Mouse (Mus musculus) c-Kit-negative CD71-positive TER-119-positive erythroid progenitor cells, embryonic 14.5 days (primary cell): Measurements from ENCODE around the gene Htr1f.
"Not testable (repeated sequence)": the region's sequence is repeated elsewhere in the genome, so short reads cannot be mapped to it uniquely, and the experiment has no call there.

Experiments used
- DNase-seq: peaks from one replicate; pipeline ENCODE4 v3.0.0-alpha.2; 2013; ENCODE audit warnings: low read depth, low spot score

Gene Htr1f

DNA sequence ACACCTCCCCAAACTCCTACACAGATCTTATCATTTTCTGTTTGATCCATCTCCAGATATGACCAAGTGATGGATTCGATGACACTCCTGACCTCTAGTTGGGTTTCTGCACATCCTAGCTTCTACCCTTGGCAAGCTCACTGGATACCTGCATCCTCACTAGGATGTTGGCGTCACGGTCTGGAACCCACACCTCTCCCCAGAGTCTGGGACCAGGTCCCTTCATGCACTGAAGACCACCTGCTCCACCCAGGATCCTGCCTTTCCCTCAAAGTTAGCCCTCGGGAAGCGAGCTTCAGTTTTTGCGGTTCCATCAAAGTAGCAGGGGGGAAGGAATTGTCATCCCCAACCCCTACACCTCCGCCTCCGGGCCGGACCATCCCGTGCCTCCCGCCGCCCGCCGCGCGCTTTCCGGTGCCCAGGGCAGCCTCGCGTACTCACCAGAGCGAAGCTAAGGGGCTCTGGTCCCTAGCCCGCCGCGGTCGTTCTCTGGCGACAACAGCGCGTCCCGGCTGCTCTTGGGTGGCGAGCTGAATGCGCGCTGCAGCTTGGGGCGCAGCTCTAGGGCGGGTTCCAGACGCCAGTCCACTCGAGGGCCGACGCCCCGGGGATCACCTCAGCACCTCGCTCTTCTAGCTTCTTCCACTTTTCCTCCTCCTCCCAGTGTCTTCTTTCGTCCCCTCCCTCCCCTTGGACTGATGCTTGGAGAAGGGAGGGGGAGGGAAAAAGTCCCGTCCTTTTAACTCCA is at the start of gene Htr1f:
TSS of gene Htr1f (minus strand) at position 671 of the 748 bp plus-strand sequence.
- no peak for DNase-seq

DNA sequence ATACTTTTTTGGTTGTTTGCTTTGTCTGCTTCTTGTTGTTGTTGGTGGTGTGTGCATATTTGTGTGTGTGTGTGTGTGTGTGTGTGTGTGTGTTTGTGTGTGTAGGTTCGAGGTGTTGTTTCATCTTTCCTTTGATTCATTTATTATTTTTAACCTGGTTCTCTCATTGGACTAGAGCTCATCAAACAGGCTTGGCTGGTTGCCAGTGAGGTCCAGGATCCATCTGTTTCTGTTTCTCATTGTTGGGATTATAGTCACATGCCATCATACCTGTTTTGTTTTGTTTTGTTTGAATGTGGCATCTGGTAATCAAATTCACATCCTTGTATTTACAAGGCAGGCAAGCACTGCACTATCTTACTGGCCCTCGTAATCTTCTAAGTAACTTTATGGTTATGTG is 34.1 kb upstream of the Htr1f start:
- no peak for DNase-seq

DNA sequence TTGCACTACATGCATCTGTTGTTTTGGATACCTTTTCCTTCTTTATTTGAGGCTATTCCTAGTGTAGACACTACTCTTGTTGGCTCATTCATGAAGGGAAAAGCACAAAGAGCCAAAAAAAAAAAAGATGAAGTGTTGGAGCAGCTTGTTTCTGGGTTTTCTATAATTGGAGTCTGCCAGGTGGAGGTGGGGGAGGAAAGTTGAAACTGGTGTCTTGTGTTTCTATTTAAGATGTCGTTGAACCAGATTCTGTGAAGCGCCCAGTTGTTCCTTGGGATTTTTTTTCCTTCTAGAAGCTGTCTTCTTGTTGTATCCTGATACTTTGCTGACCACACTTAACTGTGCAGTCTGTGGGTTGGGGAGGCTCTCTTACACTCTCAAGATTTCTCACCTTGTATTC is 23.7 kb upstream of the Htr1f start:
- DNase-seq, result no peak

DNA sequence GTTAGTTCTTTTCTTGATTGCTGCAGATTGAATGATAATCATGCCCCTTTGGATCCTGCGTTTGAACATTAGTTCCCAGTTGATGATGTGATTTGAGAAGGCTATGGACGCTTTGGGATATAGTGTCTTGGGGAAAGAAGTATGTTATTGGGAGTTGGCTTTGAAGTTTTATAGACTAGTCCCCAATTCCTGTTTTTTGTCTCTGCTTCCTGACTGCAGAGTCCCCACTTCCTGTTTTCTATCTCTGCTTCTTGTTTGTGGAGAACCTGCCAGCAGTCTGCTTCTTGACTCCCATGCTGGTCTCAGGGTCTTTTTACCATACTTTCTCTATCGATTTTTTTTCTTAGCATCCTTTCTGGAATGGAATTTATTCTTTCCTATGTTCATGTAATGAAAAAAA is 22.2 kb upstream of the Htr1f start:
- DNase-seq, result no peak

DNA sequence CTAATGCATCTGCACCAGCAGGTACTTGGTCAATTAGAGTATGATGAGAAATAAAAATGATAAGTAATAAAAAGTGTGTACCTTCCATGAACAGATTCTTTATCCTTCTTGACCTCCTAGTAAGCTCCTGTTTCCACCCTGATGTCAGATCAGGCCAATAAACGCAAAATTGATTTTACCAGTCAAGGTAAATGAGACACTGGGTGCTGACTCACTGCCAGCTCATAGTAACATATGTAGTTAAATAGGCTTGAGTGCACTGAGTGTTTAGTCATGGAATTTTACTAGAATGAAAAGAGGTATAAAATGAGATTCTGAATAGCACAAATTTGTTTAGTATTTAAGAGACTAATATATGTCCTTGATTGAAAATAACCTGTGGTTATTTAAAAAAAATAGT is 6.6 kb upstream of the Htr1f start:
- DNase-seq, result no peak

DNA sequence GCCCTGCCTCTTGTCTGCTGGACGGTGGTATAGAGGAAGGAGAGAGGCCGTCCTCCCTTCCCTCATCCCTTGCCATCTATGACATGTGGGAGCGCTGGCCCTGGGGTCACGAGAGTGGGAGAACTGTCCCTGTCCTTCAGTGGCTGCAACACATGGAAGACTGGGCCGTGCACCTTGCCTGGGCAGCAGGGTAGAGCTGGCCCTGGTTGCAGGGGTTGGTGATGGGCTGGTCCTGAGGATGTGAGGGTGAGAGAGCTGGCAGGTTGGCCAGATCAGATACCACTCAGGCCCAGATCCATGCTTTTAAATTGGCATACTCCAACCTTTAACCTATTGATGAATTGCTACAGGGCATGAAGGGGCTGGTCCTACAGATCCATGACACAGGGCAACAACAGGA is 12.1 kb downstream of the Htr1f start:
- DNase-seq, result no peak

DNA sequence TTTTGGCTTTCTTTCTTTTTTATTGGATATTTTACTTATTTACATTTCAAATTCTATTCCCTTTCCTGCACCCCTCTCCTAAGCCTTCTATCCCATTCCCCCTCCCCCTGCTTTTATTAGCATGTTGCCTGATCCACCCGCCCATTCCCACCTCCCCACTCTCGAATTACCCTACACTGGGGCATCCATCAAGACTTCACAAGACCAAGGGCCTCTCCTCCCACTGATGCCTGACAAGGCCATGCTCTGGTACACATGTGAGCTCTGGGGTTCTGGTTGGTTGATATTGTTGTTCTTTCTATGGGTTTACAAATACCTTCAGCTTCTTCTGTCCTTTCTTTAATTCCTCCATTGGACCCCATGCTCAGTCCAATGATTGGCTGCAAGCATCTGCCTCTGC is 22.2 kb downstream of the Htr1f start:
- no peak for DNase-seq

DNA sequence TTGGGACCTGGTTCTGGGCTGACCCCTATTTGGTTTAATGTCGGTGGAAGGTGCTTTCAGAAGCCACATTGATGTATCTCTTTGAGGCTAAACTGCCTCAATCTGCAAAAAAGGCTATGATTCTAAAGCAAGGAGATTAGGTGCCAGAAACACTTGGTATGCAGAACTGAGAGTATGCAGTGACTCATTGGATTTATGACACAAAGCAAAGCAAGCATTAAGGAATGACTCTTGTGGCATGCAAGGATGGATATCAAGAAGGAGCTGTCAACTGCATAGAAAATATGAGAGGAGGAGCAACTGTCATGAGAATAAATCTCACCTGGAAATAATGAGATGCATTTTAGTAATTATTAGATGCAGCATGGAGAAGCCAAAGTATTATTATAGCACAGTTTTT is 35.8 kb downstream of the Htr1f start:
- DNase-seq, result no peak

DNA sequence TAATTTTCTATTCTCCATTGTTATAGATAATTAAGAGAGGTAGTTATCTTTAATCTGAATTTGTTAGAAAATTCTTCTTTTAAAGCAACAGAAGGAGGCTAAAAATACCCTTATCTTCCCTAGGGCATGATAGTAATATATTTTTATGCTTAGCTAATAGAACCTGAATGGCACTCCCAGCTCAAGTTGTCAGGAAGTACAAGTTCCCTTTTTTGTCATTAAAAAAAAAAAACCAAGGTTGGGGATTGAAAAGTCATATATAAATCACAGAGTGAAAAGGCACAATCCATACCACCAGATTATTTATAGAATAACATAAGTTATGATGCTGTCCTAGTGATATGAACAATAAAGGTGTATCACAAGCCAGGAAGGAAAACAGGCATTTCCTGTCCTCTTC is 39.4 kb downstream of the Htr1f start:
- no peak for DNase-seq

DNA sequence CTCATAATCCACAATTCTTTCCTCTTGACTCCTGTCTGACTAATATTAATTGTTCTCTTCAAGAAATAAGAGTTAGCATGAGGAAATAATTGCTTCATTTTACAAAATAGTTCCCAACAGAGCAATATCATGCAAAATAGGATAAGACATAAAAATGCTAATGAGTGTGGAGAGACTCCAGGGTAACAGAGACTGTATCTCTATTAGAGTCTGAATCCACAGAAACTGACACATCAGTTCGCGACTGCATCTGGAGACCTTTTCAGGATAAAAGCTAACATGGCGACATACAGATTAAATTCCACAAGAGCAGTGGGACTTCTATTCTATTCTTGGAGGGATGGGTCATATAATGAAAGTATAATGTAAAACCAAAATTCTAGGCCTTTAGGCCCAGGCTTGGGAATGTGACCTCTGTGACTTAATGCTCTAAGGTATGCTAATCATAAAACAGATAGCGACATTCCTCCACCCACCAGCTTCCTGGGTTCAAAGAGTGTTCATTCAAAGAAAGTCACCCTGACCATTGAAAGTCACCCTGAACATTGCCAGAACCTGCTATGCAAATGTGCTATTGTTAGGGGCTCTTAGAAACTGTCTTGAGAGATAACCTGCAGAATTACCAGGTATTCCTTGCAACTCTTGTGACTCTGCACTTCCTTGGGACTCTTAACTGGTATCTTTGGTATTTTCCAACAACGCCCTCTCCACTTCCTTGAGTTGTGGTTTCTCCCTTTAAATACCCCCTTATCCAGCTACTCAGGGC is 67.8 kb downstream of the Htr1f start:
- DNase-seq, result not testable (repeated sequence)

DNA sequence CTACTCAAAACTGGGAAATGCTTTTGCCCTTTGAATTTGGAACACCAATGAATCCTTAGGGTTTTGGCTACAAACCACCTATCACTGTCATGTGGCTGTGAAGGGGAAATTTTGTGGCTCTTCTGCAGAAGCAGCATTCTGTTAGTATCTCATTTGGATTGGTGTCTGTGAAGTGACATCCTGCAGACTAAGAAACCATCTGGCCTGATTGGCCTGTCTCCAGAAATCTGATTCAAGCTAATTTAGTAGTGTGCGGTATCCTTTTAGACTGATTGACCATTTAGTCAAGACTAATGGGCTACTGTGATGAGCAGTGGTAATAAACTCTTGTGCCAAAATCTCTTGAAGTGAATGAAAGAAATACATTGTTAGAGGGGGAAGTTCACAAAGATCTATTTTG is 76.0 kb downstream of the Htr1f start:
- DNase-seq, result no peak

DNA sequence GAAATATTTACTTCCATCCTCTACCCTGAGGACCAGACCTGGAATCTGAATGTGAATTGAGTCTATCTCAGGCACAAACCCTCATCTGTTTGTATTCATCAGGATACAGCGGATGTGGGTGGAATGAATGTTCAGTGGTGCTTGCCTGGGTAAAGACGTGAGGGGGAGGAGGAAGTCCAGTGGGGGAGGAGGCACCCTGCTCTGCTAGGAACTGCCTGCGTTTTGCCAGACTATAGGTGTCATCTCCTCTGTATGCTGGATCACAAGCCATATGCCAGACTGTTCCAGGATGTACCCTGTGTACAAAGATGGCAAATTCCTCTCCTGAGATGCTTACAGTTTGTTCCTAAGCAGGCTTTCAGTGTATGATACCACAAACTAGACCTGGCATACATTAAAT is 83.3 kb downstream of the Htr1f start:
- no peak for DNase-seq

DNA sequence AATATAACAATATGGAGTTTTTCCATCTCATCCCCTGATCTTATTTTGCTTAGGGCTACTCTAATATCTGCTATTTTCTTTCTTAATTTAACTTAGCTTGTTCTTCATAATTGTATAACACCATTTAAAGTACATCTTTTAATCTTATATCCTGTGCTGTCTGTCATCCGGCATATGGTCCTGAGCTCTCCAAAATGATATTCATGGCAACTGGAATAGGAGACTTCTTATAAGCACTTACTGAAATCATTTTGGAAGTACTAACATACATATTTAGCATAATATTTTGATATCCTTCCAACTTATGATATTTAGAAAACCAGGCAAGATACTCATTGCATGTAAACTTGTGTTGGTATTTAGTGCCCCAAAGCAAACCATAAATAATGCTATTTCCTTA is 86.9 kb downstream of the Htr1f start:
- no peak for DNase-seq

DNA sequence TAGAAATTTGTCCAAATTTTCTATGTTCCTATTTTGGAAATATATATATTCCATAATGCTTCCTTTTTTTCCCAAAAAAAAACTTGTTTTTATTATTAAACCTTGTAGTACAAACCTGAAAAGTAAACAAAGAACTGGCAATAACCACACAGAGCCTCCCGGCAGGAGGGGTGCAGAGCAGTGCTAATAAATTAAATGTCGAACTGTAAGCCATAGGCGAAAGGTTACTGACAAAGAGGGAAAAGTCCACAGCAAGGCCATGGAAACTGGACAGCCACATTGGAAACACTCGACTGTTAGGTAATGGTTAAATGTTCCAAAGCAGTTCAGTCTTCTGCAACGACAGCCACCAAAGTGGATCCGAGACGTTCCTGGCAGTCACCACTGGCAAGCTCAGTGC is 87.5 kb downstream of the Htr1f start:
- DNase-seq, result no peak

DNA sequence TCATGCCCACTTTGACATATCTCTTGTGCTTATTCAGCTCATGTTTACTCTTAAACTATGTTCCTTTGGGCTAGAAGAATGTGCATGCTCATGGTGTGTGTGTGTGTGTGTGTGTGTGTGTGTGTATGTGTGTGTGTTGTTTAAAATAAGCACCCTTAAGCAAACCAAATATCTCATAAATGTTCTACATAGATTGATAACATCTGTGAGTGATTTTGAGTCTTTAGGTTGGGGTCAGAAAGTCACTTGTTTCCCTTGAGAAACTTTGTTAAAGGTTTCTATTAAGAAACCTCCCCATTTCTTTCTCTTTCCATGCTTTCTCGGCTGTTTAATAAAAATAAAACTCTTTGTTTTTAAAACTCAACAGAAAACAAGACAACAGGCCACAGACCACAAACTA is 88.1 kb downstream of the Htr1f start:
- DNase-seq, result no peak

DNA sequence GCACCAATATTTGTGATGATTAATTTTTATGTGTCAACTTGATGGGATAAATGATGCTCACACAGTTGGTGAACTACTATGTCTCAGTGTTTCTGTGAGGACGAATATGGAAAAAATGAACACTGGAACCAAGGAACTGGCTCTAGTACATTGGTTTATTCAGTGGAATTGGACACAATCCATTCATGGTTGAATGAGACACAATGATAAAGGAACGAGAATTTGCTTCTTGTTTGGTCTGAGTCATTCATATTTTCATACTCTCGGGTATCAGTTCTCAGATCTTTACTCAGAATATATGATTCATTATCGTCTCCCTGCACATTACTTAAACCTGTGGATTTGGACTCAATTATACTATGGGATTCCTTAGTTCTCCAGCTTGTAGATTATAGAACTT is 90.4 kb downstream of the Htr1f start:
- no peak for DNase-seq

DNA sequence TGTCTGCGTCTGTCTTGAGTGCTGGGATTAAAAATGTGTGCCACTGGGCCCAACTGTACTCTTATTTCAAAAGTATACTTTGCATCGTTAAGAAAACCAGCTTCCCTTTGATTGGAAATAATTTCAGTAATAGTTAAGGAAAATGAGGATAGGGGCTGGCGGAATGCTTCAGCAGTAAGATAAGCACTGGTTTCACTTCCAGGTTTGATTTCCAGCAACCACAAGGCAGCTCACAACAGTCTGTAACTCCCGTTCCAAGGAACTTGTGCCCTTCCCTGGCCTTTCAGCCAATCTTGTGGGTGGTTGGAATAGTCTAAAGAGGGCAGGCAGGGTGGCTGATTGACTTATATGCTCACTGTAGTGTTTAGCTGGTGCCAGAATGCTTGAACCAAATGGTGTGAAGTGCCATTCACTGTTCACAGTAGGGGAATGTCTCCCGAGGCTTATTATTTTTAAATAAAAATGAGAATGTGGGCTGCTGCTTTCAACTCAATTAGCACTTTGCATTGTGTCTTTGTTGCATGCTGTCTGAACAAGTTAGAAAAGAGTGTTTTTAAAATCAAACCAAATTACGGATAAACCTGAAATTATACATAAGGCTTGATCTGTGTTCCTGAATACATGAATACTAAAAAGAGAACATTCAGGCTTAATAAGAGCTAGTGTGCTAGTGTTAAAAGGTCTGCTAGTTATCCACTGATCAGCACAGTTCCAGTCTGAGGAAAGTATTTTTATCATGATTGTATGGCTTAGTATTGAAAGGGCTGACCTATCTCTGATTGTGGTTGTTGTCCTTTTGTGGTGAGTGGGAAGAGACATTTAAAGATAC is 103.4 kb downstream of the Htr1f start:
- no peak for DNase-seq

DNA sequence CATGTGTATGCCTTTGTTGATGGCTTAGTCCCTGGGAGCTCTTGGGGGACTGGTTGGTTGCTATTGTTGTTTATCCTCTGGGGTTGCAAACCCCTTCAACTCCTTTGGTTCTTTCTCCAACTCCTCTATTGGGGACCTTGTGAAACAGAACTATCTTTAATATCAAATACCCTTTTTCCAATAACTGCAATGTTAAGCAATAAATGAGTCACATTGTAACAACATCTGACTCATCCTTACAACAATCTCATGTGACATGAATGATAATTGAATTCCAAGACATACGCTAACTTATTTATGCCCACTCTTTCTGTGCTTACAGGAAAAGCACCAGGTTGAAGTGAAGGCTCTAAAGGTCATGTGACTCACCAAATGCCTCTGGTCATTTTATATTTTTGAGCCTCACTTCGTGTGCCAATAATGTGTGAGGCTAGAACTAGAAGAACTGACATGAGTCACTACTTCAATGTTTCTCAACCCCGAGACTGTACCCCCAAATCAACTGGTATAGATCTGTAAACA is 116.3 kb downstream of the Htr1f start:
- DNase-seq, result no peak

DNA sequence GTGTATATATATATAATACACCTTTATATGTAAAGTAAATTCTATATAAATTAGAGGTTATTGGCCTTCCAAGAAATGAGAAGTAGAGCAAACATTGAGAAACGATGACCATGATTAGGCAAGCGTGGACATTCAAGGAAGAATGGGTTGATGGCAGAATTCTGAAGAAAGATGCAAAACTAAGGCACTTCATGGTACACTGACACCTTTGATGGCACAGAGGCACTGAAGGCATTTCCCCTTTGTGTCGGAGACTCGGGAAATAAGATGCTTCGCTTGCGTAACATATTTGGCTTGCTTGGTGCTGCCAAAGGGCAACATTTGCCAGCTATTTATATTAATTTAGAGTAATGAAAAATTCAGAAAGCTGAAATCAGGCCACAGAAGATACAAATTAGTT is 118.1 kb downstream of the Htr1f start:
- no peak for DNase-seq

DNA sequence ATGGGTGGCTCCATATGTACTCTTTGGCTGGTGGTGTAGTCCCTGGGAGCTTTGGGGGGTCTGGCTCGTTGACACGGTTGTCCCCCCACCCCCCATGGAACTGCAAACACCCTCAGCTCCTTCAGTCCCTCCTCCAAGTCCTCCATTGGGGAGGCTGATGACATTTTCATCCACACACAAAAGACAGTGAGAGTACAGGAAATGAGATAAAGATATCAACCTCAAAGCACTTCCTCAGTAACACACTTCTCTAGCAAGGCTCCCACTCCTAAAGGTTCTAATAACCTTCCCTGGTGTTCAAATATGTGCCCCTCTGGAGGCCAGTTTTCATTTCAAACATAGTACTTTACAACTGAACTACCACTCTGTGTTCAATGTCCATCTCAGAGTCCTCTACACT is 118.6 kb downstream of the Htr1f start:
- DNase-seq, result no peak

DNA sequence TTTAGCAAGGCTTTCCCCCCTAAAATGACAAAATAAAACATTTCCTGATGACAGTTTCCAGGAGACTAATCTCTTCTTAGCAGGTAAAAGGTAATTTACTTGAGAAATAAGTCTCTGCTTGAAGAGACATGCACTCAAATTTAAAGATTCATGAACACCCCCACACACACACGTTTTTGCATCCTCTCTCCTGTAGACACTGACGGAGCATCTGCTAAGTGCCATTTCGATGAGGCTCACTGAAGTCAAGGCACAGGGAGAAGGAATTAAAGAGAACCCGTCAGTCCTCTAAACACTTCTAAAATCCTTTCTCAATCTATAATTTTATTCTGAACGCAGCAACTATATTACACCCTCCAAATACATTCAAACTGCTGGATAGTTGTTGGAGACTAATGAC is 131.0 kb downstream of the Htr1f start:
- DNase-seq, result no peak
